Mouse (Mus musculus) cerebellum, postnatal 10 days (tissue): ENCODE data around the gene Mrpl12.
A peak's percentile ranks its signal among the peaks of the same experiment; 100 is the strongest.

Source experiments
- DNase-seq, 2 experiments: peaks; one replicate each; pipeline ENCODE4 v3.0.0; 2021; ENCODE audit warnings: mixed read lengths in 2 of 2

Gene Mrpl12

DNA sequence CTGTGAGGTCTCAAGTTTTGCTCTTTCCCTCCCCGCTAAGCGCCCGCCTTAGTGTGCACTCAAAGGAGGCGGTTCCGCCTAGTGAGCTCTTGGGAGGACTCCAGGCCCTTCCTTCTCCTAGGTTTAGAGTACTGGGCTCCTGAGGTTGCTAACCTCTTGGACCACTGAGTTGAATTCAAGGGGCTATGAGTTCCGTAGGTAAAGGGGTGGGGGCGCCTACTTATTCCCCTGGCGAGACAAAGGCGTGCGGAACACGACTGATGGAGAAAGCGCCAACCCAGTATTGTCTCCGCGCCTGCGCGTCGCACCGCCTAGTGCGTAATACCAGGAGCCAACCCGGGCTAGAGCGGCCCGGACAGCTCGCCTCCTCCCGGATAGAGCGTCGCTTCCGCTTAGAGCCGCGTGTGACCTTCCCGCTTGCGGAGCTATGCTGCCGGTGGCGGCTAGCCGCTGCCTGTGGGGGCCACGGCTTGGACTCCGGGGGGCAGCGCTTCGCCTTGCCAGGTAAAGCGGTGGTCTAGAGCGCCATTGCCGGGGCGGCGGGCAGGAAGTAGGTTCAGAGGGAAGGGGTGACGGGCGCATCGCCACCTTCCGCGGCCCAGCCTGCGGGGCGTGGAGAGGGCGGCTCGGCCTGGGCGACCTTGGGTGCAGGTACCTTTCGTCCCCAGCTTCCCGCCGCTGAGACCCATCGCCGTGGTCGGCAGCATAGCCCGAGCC lies at the start of gene Mrpl12:
Mrpl12 (plus strand) TSS at position 349 of the 717 bp plus-strand sequence.
- DNase-seq, result peak; percentile 91 to 94

DNA sequence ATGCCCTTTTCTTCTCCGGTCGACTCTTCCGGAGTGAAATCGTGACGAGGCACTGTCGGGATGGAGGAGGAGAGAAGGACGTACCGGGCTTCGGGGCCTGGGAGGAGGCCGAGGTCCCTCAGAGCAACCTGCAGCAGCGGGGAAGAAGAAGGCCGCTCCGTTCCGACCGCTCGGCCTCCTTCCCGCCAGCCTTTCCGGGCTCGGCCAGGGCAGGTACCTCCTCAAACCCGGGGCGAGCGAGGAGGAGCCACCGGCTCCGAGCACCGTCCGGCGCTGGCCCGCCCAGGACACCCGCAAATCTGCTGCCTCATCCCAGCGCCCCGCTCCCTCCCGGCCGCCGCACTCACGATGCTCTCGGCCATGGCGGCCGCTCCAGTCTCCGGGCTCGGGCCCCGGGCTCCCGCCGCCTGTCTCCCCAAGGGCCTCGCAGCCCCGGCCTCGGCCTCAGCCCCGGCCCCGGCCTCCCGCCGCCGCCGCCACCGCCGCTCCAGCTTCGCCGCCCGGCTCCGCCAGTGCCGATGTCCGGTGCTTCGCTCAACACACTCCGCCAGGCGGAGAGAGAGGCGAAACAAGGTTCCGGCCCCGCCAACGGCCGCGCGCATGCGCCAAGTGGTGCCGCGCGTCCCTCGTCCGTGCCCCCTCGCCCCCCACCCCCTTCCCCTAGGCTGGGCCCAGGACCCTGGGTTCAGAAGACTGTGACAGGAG lies 47.1 kb upstream of the Mrpl12 start, which contains the start of gene Nploc4:
Nploc4 (minus strand) TSS at position 557 of the 705 bp plus-strand sequence.
- peak; percentile 93 to 95 for DNase-seq

DNA sequence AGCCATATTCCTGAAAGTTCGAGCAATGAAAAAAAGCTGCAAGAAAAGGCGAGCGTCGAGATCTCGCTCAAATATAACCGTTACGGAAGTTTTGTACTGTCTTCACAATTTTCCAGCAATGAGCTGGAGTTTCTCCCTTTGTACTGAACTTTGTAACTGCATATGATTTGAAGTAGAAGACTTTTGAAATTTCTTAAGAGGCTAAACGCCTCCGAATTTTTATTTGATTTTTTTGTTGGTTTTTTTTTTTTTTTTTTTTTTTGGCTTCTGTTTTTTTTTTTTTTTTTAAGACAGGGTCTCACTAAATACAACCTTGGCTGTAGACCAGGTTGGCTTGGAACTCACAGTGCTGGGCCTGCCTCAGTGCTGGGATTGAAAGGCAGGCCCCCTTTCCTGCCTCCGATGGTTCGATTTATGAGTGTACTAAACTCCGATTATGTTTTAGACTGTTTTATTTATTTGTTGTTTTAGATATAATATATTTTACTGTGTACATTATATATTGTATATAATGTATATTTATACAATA lies 46.5 kb upstream of the Mrpl12 start:
- no peak for DNase-seq

DNA sequence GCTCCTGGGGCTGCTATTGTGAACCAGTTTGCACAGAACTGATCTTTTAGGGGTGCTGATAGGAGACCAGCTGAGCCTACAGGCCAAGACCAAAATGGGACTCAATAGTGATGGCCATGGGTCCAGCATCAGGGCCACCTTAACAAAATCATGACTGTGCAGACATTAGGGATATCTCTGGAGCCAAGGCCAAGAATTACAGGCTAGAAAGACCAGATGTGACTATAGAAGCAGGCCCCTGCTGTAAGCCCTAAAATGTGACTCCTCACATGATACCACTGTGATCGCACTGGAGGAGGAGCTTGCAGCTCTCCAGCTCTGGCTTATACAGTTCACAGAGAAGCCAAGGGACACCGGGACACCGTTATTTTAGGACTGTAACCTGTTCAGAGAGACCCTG lies 42.1 kb upstream of the Mrpl12 start, which contains the start of gene Tspan10:
Tspan10 (plus strand) TSS at position 301 of the 400 bp plus-strand sequence.
- DNase-seq, result no peak

DNA sequence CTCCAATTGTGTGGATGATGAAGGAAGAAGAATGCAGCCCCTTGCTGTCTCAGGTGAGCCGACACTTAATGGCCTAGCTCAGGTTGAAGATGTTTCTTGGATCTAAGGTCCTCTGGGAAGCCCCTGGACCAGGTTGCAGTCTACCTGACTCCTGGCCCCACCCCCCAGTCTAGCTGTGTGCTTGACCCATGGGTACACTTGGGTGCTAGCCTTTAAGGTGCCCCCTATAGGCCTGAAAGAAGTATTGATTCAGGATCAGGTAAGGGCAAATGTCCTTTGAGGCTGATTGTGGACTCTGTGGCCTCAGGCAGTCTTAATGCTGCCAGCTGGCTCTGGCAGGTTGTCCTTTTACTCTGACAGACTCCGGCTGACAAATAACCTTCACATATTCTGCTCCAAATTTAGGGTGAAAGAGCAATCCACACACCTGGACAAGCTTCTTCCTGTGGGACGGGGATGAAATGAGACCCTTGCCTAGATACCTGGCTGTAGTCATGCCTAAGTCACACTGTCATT lies 41.6 kb upstream of the Mrpl12 start:
- no peak for DNase-seq

DNA sequence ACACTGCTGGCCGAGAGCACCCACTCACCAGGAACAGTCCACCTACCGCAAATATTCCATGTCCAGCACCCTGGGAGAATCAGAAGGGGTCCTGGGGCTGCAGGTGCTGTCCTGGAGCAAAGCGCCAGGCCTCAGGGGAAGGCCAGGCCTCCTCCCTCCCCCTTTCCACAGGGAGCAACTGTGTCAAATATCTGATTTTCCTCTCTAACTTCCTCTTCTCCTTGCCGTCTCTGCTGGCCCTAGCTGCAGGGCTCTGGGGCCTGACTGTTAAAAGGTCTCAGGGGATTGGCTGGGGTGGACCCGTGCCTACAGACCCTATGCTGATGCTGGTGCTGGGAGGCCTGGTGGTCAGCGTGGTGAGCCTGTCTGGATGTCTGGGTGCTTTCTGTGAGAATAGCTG lies 40.3 kb upstream of the Mrpl12 start:
- DNase-seq, result no peak

DNA sequence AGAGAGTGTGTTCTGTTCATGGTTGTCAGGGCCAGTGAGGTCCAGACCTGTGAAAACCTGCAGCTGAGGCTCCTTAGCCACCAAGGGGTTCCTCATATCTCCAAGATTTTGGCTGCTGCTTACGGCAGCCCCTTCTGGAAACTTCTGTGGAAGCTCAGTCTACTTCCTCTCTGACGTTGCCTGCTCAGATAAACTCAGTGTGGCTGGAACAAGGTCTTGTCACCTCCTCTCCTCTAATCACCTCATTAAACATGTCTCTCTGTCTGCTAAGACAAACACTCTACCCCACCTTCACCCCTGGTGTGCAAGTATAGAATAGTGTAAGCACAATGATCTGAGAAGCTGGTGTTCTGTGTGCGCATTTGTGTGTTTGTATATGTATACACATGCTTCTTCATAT lies 38.9 kb upstream of the Mrpl12 start:
- no peak for DNase-seq

DNA sequence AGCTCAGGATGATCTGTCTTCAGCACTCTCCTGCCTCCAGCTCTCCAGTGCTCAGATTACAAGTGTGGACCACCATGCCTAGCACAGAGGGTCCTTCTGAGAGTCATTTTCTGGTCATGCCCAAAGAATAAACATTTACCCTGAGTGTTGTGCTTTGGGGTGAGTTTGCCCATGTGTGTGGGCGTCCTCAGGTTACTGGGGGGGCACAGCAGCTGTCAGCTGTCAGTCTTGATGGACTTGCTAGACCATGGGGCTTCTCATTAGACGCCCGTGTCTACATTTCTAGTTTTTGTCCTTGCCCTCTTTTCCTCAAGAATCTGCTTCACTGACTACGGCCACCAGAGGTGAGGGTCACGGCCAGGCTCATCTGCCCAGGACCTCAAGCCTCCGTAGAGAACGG lies 37.2 kb upstream of the Mrpl12 start:
- no peak for DNase-seq

DNA sequence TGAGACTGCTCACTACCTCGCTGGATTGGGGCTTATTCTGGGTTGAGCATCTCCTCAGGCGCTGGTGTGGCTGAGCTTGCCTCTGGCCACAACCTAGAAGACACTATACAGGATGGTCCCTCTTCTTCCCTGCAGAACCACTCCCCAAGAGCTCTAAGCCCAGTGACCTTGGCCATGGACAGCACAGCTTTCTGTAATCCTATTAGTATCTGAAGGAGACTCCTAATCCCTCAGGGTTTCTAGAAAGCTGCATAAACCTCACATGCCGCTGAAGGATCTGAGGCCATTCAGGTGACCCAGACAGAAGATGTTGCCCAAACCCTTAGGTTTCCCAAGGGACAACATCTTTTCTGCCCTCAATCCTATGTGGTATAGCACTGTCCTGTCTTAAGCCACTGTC lies 32.2 kb upstream of the Mrpl12 start:
- DNase-seq, result no peak

DNA sequence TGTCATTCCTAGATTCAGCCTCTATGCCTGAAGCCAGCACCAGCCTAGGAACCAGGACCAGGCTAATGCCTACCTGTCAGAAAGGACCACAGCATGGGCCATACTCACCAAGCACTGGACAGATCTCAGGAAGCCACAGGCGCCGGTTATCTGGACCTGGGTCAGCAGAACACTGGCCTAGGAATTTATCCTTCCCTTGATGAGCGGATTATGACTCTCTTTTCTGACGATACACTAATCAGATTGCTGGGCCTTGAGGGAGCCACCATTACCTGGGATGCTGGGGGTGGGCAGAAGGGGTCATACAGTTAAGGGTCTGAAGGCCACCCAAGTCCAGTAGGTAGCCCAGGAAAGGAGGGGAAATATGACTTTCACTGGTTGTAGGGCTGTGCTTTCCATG lies 31.1 kb upstream of the Mrpl12 start, which contains the start of gene Pde6g:
Pde6g (minus strand) TSS at position 195 of the 400 bp plus-strand sequence.
- no peak for DNase-seq

DNA sequence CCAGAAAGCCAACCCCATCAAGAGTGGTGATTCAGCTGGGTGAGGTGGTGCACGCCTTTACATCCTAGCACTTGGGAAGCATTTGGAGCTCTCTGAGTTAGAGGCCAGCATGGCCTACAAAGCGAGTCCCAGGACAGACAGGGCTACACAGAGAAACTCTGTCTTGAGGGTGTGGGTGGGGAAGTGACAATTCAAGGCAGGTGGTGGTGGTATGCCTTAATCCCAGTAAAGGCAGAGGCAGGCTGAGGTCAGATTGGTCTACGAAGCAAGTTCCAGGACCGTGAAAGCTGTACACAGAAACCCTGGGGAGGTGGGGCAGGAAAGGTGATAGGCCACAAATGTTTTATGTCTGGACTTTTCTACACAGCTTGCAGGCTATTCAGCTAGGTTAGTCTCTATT lies 29.4 kb upstream of the Mrpl12 start:
- no peak for DNase-seq

DNA sequence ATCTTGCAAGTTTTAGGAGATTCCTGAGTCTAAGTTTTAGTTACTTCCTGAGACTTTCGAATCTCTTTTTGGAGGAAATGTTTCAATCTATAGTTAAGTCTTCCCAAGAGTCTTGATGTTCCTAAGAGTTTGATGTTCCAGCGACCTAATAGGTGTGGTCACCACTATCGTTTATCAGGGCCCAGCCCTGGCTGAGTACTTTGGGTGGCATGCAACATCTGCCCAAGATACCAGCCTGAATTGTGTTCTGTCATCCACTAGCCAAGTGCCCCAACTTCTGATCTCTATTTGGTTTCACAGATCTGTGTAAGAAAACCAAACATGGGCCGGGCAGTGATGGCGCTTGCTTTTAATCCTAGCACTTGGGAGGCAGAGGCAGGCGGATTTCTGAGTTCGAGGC lies 29.0 kb upstream of the Mrpl12 start:
- no peak for DNase-seq

DNA sequence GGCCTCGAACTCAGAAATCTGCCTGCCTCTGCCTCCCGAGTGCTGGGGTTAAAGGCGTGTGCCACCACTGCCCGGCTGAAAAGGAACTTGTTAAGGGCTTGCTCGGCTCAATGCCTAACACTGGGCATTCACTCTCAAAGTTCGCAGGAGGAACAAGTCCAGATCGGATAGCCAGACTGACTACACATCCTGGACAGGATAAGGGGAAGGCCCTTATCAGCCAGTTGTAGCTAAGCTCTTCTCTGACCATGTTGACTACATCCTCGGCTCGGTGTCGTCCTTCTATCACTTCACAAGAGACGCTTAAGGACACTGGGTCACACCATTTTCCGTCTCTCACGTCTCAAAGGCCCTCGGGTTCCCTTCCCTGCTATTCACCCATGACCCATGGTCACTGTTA lies 27.0 kb upstream of the Mrpl12 start:
- DNase-seq, result no peak

DNA sequence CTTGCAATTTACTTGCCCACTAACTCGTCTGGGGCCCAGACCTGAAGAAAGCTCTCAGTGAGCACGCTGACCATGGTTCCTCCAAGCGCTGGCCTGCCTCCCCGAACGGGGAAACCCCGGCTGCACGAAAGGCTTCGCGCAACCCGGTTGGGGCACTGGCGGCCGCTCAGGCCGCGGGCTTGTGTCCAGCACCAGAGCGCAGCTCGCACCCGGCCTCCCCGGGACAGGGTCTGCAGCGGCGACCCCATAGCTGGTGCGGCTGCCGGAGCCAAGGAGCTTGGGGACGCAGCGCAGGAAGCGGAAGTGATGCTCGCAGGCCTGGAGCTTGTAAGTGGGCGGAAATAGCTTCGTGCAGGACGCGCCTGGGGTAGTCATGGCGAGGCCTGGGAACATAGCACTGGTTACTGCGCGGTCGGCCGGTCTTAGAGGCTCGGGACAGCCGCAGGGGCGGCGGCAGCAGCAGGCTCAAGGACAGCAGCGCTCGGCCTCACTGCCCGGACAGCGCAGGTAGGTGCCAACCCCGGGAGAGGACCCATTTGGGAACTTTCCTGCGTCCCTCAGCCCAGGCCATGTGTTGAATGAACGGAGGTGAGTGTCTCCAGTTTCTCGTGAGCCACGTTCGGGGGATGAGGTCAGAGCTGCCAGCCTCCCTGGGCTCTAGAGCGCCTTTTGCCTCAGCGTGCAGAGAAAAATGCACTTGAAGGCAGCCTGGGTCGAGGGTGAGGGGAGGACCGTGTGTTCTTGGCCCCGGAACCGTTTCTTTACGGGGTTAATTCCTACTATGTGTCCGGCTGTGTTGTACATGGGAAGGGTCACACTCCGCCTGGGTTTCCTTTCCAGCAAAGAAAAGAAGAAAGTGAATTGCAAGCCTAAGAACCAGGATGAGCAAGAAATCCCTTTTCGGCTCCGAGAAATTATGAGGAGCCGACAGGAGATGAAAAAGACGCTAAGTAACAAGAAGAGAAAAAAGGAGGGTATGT lies 26.4 kb upstream of the Mrpl12 start, which contains the start of the genes Oxld1 and Ccdc137:
Oxld1 (minus strand) TSS at position 297 of the 980 bp plus-strand sequence.
Ccdc137 (plus strand) TSS at position 344 of the 980 bp plus-strand sequence.
- DNase-seq, result peak; percentile 85

DNA sequence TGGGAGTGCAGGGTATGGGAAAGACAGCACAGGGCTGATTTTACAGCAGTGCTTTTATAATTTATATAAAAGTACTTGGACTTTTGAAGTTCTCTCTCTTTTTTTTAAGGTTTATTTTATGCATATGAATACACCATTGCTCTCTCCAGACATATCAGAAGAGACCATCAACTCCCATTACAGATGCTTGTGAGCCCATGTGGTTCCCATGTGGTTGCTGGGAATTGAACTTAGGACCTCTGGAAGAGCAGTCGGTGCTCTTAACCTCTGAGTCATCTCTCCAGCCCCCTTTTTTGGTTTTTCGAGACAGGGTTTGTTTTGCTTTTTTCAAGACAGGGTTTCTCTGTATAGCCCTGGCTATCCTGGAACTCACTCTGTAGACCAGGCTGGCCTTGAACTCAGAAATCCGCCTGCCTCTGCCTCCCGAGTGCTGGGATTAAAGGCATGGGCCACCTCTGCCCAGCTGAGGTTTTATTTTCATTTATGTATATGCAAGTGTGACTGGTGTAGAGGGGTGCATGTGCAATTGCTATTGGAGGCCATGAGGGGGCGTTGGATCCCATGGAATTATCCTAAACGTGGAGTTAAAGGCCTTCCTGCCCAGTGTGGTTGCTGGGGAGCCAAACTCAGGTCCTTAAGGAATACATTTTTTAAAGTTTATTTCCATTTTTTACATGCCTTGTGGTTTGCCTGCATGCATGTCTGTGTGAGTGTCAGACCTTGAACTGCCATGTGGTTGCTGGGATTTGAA lies 25.4 kb upstream of the Mrpl12 start:
- no peak for DNase-seq

DNA sequence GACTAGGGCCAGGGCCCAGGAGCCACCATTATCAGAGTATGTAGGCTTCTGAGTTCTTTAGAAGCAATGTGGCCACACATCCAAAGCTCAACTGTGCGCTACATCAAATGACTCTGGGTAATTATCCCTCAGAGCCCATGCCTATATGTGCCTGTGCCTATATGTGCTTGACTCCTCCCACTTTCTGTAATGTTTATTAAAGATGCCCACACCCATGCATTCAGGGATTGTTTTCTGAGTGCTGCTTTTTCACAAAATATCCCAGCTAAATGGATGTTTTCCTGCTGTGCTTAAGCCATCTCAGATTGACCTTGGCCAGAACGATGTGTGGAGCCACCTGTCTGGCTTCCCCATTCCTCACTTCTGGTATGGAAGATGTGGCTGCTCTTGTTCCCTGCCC lies 20.9 kb upstream of the Mrpl12 start:
- no peak for DNase-seq

DNA sequence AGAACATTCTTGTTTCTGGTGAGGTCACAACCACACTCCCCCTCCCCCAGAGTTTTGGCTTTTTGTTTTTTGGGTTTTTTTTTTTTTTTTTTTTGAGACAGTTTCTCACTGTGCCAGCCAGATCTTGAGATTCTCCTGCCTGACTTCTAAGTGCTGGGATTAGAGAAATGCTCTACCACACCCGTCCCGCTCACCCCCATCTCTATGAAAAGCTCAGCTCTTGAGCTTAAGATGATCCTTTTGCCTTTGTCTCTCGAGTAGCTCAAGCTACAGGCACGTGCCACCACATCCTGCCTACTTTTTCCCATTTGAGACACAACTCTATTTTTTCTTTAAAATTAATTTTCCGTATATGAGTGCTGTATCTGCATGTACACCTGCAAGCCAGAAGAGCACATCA lies 20.0 kb upstream of the Mrpl12 start:
- DNase-seq, result no peak

DNA sequence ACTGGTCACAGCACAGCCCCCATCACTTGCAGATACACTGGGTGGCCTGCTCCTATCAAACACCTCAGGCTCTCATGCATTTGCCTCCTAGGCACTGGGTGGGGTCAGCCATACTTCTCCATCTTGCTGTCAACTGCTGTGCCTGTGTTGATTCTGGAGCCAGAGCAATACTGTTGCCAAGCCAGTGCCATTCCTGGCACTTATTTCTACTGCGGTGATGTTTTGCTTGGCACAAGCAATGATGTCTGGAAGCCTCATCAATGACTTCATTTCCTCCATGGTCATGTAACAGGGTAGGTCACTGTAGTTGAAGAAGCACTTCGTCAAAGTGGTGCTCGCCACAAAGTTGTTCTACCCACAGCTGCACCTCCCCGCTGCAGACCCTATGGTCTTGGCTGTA lies 18.9 kb upstream of the Mrpl12 start:
- no peak for DNase-seq

DNA sequence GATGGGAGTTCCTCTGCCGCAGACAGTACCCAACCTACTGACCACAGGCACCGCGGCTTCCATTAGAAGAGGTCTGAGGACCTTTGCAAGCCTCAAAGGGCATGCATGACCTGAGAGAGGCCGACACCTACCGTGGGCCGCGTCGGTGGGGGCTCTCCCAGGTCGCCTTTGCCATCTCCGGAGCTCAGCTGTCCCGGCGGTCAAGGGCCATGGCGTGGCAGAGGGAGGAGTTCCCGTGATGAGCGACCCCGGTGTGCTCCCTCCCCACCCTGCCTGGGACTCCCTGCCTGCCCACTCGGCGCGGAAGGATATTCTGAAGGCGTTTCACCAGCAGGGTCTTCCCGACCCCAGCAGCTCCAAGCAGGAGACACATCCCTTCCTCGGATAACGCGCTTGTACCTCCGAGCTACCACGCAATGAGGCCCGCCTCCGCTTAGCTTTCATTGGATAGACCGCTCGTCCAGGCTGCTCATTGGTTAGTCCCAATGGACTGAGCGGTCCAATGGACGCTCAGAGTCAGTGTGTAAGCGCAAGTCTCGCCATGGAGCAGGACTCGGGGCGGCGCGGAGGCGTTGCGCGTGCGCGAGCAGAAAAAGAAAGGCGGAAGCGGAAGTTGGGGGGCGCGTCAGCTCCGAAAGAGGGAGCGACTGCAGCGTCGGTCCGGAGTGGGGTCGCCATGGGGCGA lies 17.2 kb upstream of the Mrpl12 start, which contains the start of gene Arl16:
Arl16 (minus strand) TSS at position 557 of the 685 bp plus-strand sequence.
- DNase-seq, result peak; percentile 96 to 97

DNA sequence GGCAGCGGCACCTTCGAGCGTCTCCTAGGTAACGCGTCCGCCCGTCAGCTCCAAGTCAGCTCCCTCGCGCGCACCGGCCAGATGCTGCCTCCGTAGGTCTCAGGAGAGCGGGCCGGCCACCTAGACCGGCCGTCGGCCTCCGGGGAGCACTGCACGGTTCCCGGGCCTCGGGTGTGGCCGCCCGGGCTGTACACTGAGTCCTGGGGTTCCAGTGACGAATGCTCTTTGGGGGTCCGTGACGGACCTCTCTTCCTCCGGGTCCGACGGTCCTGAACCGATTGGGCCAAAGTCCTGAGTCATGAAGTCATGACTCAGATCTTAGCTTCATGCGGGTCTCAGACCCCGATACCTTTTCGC lies 16.7 kb upstream of the Mrpl12 start:
- DNase-seq, result no peak

DNA sequence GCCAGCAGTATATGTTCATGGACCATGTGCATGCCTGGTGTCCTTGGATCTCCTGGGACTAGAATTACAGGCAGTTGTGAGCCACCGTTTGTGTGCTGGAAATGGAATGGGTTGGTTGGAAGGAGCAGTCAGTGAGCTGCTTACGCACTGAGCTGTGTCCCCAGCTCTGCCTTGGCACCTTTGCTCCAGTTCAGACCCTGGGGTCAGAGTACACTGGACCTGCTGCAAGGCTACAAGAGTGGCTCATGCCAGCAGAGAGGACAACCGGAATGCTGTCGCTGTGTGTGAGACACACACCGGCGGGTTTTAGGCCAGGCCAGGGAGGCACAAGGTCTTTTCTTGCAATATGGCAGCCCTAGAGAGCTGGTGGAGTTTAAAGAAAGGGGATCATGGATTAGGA lies 12.4 kb upstream of the Mrpl12 start:
- DNase-seq, result no peak
